Mouse (Mus musculus): ENCODE data around the gene Sorcs1.

DNA sequence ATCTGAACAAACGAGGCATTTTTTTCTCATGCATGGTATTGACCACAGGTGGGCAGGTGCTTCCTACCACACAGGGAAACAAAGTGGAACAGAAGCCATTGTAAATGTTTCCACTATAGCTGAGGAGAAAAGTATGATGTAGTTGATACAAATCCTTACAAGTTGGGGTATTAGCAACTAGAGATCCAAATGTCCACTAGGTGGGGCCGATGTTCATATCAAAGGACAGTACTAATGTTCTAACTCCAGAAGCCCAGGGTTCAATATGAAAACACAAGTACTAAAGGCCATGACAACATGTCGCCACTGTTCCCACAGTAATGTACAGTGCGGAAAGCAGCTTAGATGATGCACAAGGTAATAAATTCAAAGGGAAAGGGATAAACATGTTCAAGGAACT lies 506.6 kb downstream of the Sorcs1 start:
- no peak for TF ChIP-seq POLR2A (IDR thresholded peaks at IDR 0.05; ENCODE audit: borderline replicate concordance, extremely low read depth, low read depth, low read length)
- no peak for TF ChIP-seq CTCF (IDR thresholded peaks at IDR 0.05; ENCODE audit: insufficient read depth, low read length)

All from lung, adult 2 months (tissue).